Mouse (Mus musculus): ENCODE measurements at regions not wholly inside any gene's neighbourhood (a gene's known extent, or its start where the extent isn't known, plus 50 kb on each side); places are given as distances from the start of the nearest gene placed in this dataset.

GRCm38 (mm10) chr1:42780266-42780665 lies 70.8 kb upstream of the Mrps9 start:
- WGBS: 72% methylated on average over 15 of the region's 15 CpGs

GRCm38 (mm10) chr1:42781533-42781932 lies 69.5 kb upstream of the Mrps9 start:
- Histone ChIP-seq H3K4me1 (no peaks in the 10 kb centered on the region), H3K36me3 (no peaks in the 10 kb centered on the region), H3K9me3 (no peaks in the 10 kb centered on the region), H3K4me2 (no peak overlapping the region), H3K27ac (replicated peaks) (no peak overlapping the region), H3K4me3 (no peak overlapping the region), H3K27me3 (replicated peaks) (peaks cover 23% of the 10 kb centered on the region), H3K9ac (no peak overlapping the region)
- ATAC-seq (ENCODE audit: extremely low read depth, insufficient number of reproducible peaks, low FRiP score, low TSS enrichment): no peak
- 66% methylated on average over 8 of the region's 8 CpGs for WGBS

More at GRCm38 (mm10) chr1:42780266-42780665, 70.8 kb upstream of the Mrps9 start:
- Histone ChIP-seq H3K9ac (no peak overlapping the region), H3K9me3 (no peaks in the 10 kb centered on the region), H3K4me3 (no peak overlapping the region), H3K27me3 (replicated peaks) (peaks cover 23% of the 10 kb centered on the region), H3K27ac (replicated peaks) (no peak overlapping the region), H3K4me2 (no peak overlapping the region), H3K36me3 (no peaks in the 10 kb centered on the region), H3K4me1 (no peaks in the 10 kb centered on the region)
- ATAC-seq (ENCODE audit: extremely low read depth, insufficient number of reproducible peaks, low FRiP score, low TSS enrichment): no peak

GRCm38 (mm10) chr1:42783072-42783672 lies 67.9 kb upstream of the Mrps9 start:
- Histone ChIP-seq H3K4me2 (no peak overlapping the region), H3K4me3 (no peak overlapping the region), H3K9ac (no peak overlapping the region), H3K27me3 (replicated peaks) (peaks cover 18% of the 10 kb centered on the region), H3K4me1 (no peaks in the 10 kb centered on the region), H3K27ac (replicated peaks) (no peak overlapping the region), H3K36me3 (no peaks in the 10 kb centered on the region), H3K9me3 (no peaks in the 10 kb centered on the region)
- 77% methylated on average over 7 of the region's 7 CpGs for WGBS
- no peak for ATAC-seq (ENCODE audit: extremely low read depth, insufficient number of reproducible peaks, low FRiP score, low TSS enrichment)

- 42% methylated on average over 7 of the region's 7 CpGs for WGBS
- Histone ChIP-seq H3K36me3 (no peaks in the 10 kb centered on the region), H3K9me3 (no peaks in the 10 kb centered on the region), H3K4me1 (no peaks in the 10 kb centered on the region), H3K4me2 (no peak overlapping the region), H3K9ac (no peak overlapping the region), H3K27me3 (replicated peaks) (no peaks in the 10 kb centered on the region; the same call in 1 of the 2 replicates), H3K27ac (replicated peaks) (no peak overlapping the region), H3K4me3 (no peak overlapping the region)
- no peak for ATAC-seq (ENCODE audit: extremely low read depth, insufficient number of reproducible peaks, low FRiP score, low TSS enrichment)
These were observed 63.8 kb upstream of the Mrps9 start for GRCm38 (mm10) chr1:42787240-42787639.

- ATAC-seq (ENCODE audit: extremely low read depth, insufficient number of reproducible peaks, low FRiP score, low TSS enrichment): no peak
- no peak overlapping the region for H3K9ac ChIP-seq
- no peaks in the 10 kb centered on the region for H3K4me1 ChIP-seq
- H3K9me3 ChIP-seq: no peaks in the 10 kb centered on the region
- no peaks in the 10 kb centered on the region for H3K36me3 ChIP-seq
- no peak overlapping the region for H3K27ac ChIP-seq (replicated peaks)
- no peak overlapping the region for H3K4me3 ChIP-seq
- H3K4me2 ChIP-seq: no peak overlapping the region
- no peaks in the 10 kb centered on the region for H3K27me3 ChIP-seq (replicated peaks)
- 55% methylated on average over 6 of the region's 6 CpGs for WGBS
These were observed 62.6 kb upstream of the Mrps9 start for GRCm38 (mm10) chr1:42788413-42788812.

Data from heart, embryonic 13.5 days (tissue).